Mouse (Mus musculus): ENCODE data around the gene Eno3.
A peak's percentile ranks its signal among the peaks of the same experiment; 100 is the strongest.

Gene Eno3

GRCm38 (mm10) chr11:70656964-70657363, at the start of gene Eno3:
Gene Eno3 (plus strand): TSS chr11:70657202.
- no peak for DNase-seq

DNA sequence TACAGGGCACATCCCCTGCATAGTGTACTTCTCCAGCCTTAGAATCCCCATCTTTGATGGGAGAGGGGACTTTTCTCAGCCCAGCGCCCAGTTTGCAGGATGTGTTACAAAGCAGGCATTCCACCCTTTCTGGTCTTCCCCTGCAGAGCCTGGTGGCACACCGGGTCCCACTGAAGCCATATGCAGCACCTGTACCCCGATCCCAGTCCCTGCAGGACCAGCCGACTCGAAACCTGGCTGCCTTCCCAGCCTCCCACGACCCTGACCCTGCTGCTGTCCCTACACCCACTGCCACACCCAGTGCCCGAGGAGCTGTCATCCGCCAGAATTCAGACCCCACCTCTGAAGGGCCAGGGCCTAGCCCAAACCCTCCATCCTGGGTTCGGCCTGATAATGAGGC, 49.4 kb upstream of the Eno3 start:
- DNase-seq, result no peak

- DNase-seq, result peak; percentile 64 to 72
Observed at GRCm38 (mm10) chr11:70608381-70609066, 48.5 kb upstream of the Eno3 start.

GRCm38 (mm10) chr11:70610752-70611151, 46.2 kb upstream of the Eno3 start:
- no peak for DNase-seq

GRCm38 (mm10) chr11:70612505-70612904, 44.5 kb upstream of the Eno3 start:
- no peak for DNase-seq

DNA sequence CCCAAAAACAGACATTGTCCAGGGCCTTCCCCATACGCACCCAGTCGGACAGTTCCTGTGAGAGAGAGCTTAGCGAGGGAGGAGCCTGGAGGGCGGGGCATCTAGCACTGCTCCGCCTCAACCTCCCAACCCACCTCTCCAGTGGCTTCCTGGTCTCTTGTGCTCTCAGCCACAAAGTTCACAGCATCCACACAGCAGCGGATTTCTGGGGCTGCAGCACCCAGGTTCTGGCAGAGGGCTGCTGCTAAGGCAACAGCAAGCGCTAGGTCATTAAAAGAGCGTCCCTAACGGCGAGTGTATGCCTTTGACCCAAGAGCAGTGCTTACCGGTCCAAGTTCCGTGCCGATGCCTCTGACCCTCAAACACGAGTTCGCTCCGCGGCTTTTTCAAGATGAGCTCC, 41.9 kb upstream of the Eno3 start:
- DNase-seq, result peak; percentile 54 to 71

DNA sequence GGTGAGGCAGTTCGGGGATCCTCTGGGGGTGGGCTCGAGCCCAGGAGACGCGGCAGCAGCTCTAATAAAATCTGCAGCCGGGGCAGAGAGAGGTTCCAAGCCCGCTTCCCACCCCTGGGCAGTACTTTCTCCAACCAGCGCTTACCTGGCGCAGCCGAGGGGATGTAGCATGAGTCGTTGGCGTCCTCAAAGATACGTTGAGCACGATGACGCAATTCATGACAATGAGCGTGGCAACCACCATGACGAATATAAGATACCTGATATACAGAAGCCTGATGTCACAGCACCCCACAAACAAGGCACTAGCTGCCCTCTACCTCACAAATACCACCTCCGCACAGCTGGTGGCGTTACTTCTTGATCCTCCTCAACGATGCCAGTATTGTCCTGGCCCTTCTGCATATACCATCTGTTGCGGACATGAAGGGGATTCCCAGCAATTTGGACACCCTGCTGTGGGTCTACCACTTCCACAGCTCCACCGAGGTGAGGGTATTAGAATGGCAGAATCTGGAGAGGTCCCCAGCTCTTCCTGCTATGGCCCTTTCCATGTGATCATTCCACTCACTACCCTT, 41.4 kb upstream of the Eno3 start, which contains the start of gene 4930544D05Rik:
Gene 4930544D05Rik (plus strand): TSS at position 333 of the 578 bp plus-strand sequence.
- no peak for DNase-seq

DNA sequence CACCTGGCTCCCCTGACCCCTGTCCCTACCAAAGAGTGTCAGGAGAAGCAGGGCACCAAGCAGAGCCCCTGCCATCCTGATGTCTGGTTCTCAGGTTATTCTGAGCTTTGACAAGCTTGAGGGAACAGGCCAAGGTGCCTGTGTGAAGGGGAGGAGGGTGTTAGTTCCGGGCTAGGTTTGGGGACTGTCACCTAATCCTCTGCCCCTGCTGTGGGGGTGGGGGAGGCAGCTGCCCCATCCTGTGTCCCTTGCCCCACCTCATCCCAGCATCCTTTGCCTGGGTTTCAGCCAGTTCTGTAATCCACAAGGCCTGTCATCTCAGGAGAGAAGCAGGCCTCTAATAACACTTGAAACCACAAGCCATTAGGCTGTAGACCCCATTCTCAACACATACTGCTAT, 37.9 kb upstream of the Eno3 start, which contains the start of gene Chrne:
Gene Chrne (minus strand): TSS at position 116 of the 400 bp plus-strand sequence.
- DNase-seq, result no peak

GRCm38 (mm10) chr11:70621972-70622814, 34.8 kb upstream of the Eno3 start:
- no peak for DNase-seq

GRCm38 (mm10) chr11:70623053-70623742, 33.8 kb upstream of the Eno3 start:
- no peak for DNase-seq

- peak in 1 of 2 experiments; percentile 59 for DNase-seq
Observed at GRCm38 (mm10) chr11:70625473-70625872, 31.5 kb upstream of the Eno3 start.

GRCm38 (mm10) chr11:70626877-70627276, 30.1 kb upstream of the Eno3 start:
- peak in 1 of 2 experiments; percentile 51 for DNase-seq

GRCm38 (mm10) chr11:70628431-70628830, 28.6 kb upstream of the Eno3 start:
- DNase-seq, result no peak

GRCm38 (mm10) chr11:70629557-70629956, 27.4 kb upstream of the Eno3 start:
- DNase-seq, result no peak

GRCm38 (mm10) chr11:70630129-70630528, 26.9 kb upstream of the Eno3 start:
- DNase-seq, result peak; percentile 69 to 80

- DNase-seq, result no peak
Observed at GRCm38 (mm10) chr11:70635601-70636000, 21.4 kb upstream of the Eno3 start.

- DNase-seq, result no peak
Observed at GRCm38 (mm10) chr11:70637764-70638163, 19.2 kb upstream of the Eno3 start.

DNA sequence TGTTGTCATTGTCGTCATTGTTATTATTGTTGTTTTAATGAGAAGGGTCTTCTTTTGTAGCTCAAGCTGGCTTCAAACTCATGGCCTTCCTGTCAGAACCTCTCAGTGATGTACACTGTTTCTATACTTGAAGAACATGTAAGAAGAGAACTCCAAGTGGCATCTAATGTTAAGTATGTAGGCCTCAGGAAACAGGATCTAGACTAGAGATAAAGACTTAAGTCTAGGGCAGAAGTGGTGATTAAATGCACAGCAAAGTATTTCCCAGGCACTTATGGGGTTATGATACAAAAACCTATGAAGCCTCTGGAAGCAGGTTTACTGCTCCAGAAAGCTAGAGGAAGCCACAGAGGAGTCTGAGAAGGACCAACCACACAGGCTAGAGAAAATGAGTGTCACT, 18.7 kb upstream of the Eno3 start:
- no peak for DNase-seq

DNA sequence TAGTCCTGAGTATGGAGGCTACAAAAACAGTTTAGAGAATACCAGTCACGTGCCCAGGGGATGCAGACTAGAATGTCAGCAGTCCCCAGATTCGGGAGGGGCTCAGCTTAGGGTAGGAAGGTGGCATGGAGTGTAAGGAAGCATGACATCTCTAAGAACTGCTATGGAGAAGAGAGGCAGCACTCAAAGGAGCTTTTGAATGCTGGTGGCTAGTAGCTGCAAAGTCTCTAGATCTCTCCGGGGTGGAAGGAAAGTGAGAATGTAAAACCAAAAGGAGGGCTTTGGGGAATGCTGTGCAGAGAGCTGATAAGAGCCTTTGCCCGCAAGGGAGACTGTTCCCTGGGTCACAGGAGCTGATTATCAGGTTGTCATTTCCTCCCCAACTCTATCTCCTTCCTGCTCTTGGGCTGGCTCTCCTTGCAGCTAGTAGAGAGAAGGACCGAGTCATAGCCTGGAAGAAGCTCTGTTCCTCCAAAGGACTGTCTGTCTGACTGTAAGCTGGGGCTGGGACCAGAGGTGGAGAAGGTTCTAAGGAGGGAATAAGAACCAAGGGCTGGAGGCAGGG, 18.2 kb upstream of the Eno3 start, which contains the start of gene Gp1ba:
Gene Gp1ba (plus strand): TSS at position 409 of the 565 bp plus-strand sequence.
- no peak for DNase-seq

GRCm38 (mm10) chr11:70639976-70640375, 17.0 kb upstream of the Eno3 start:
- DNase-seq, result no peak

DNA sequence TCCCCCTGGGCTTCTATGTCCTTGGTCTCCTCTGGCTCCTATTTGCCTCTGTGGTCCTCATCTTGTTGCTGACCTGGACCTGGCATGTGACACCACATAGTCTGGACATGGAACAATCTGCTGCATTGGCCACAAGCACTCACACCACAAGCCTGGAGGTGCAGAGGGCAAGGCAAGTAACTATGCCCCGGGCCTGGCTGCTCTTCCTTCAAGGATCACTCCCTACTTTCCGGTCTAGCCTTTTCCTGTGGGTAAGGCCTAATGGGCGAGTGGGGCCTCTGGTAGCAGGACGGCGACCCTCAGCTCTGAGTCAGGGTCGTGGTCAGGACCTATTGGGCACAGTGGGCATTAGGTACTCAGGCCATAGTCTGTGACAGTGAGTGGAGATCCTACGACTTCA, 15.8 kb upstream of the Eno3 start:
- no peak for DNase-seq

GRCm38 (mm10) chr11:70643051-70643450, 14.0 kb upstream of the Eno3 start:
- DNase-seq, result no peak

Data from kidney, adult 8-10 months (tissue).